Mouse (Mus musculus) cerebellum, adult 8-10 months (tissue): ENCODE measurements around the gene Bhlhe40.

Experiments used
- DNase-seq: peaks from one replicate; pipeline ENCODE4 v3.0.0; 2022

Bhlhe40 gene

DNA sequence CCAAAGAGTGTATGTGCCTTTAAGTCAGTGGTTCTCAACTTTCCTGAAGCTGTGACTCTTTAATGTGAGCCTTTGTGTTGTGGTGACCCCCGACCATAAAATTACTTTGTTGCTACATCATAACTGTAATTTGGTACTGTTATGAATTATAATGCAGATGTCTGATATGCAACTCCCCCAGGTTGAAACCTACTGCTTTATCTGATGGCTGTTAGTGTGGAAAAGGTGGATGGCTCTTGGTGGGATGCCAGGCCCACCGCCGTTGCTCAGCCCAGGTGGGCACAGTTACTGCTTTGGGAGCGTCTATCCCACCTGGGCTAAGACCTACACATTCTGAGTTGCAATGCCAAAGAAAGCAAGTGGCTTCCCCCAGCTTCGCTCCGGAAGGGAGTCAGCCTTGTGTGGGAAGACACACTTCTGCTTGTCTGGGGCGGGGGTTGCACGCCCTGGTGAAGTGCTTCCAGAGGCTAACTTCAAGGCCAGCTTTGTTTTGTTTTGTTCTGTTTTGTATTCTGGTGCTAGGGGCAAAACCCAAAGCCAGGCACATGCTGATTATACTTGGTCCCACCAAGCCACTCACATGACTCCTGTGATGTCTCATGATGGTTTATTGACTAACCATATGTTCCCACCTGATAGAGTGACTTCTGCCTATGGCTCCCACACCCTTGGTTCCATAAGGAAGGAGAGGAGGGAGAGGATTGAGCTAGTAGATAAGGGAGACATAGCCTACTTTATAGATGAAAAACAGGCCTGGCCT, 34.7 kb downstream of the Bhlhe40 start:
- DNase-seq, result no peak

GRCm38 (mm10) chr6:108695844-108696821, 35.7 kb downstream of the Bhlhe40 start:
- DNase-seq, result no peak

DNA sequence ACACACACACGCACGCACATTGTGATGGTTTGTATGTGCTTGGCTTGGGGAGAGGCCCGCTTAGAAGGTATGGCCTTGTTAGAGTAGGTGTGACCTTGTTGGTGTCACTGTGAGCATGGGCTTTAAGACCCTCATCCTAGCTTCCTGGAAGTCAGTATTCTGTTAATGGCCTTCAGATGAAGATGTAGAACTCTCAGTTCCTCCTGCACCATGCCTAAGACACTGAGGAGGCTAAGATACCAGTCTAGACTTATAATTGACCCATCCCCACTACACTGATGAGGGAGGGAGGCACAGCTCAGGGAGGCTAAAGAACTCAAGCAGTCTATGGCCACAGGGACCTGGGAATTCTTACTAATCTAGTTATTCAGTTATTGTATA, 36.4 kb downstream of the Bhlhe40 start:
- no peak for DNase-seq

DNA sequence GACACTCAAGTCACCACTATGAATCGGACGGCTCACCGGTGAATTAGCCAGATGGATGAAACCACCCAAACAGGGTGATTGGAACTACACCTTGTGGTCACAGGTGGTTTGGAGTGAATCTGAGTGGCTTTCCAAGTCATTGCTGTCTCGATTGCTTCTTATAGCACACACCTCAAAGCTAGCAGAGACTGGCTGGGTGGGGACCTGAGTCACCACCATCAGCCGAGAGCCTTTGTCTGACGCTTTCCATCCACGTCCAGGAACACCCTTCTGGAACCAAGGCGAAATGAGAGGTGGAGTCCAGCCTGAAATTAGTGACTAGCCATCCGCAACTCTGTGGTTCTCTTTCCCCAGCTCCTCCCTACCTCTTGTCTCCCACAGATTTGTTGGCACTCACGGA, 36.9 kb downstream of the Bhlhe40 start:
- no peak for DNase-seq

GRCm38 (mm10) chr6:108698343-108698870, 38.0 kb downstream of the Bhlhe40 start:
- DNase-seq, result no peak

DNA sequence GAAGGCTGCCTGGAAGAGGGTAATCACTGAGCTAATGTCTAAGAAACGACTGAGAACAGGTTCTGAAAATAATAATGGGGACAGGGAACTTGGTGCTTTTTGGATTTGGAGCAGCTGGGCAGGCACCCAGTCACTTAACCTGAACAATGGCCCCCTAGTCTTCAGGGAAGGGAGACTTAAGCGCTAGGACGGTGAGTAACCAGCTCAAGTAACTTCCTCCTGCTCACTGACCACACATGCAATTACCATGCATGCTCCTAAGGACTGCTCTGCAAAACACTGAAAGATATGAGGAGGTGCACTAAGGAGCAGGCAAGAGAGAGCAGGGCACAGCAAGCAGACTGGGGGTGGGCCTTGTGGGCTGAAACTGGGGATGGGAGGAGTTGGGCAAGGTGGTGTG, 39.2 kb downstream of the Bhlhe40 start:
- no peak for DNase-seq

DNA sequence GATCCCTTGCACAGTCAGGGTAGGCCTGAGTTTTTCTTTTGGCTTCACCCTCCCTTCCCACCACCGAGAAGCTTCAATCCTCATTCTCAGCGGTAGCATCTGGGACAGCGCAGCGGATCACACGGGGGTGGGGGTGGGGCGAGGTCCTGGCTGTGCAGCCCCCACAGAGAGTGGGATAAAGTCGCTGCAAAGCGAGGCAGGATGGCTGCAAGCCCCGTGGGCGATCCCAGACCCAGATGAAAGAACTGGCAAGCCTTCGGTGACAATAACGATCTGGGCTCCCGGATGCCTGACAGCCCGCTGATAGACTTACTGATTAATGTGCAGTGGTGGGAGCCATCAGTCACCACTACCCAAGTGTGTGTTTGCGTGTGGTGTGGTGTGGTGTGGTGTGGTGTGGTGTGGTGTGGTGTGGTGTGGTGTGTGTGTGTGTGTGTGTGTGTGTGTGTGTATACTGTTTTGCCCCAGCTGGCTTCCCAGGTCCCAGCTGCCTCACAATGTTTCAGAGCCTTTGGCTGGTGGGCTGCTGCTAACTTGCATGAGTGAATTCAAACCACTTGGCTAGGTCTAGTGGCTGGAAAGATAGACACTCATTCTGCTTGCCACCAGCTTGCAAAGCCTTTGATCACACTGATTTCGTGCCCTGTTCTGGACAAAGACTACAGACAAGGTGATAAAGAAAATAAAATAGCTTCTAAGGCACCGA, 40.4 kb downstream of the Bhlhe40 start:
- no peak for DNase-seq

- DNase-seq, result no peak
Measured at GRCm38 (mm10) chr6:108702648-108703047, 42.2 kb downstream of the Bhlhe40 start.

DNA sequence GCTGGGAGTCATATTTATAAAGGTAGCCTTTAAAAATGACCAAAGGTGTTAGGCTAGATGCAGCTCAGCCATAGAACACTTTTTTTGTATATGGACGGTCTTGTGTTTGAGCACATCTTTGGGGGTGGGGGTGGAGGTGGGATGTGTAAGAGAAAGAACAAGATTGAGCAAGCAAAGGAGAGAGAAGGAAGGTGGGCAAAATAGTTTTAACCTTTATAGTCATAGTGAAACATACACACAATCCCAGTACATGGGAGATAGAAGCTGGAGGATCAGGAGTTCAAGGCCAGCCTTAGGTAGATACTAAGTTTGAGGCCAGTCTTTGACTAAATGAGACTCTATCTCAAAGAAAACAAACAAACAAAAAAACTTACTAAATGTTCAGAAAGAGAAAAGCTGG, 42.7 kb downstream of the Bhlhe40 start:
- DNase-seq, result no peak

GRCm38 (mm10) chr6:108704316-108705080, 44.1 kb downstream of the Bhlhe40 start:
- DNase-seq, result no peak

DNA sequence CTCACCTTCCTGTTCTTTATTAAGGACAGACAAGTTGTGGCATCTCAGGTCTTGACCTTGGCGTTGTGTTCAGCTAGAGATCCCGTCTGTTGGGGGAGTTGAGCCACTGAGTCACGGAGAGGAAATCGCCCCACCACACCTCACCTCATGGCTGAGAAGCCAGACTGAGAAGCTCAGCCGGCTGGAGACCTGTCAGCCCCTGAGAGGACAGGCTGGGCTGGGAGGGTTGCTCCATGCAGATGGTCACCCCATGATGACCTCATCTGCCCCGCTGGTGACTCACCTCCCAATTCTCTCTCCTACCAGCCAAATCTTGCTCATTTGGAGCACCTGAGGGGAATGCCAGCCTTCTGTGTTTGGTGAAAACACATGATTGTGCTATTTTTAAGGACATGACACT, 45.5 kb downstream of the Bhlhe40 start:
- peak; percentile 58 for DNase-seq

- DNase-seq, result no peak
Measured at GRCm38 (mm10) chr6:108706994-108707645, 46.7 kb downstream of the Bhlhe40 start.

DNA sequence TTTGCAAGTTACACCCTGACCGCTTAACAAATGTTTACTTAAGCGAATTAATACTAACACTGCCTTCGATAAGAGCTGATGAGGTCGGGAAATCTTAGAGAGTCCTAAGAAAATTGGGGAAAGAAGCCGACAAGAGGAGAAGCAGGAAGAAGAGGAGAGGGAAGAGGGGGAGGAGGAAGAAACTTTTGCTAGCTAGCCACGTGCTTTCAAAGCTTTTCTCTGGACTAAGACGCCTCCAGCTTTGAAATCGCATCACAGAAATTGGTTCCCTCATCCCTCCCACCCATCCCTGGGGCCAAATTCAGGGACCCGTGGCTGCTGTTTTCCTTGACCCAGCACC, 48.7 kb downstream of the Bhlhe40 start:
- DNase-seq, result peak; percentile 5

DNA sequence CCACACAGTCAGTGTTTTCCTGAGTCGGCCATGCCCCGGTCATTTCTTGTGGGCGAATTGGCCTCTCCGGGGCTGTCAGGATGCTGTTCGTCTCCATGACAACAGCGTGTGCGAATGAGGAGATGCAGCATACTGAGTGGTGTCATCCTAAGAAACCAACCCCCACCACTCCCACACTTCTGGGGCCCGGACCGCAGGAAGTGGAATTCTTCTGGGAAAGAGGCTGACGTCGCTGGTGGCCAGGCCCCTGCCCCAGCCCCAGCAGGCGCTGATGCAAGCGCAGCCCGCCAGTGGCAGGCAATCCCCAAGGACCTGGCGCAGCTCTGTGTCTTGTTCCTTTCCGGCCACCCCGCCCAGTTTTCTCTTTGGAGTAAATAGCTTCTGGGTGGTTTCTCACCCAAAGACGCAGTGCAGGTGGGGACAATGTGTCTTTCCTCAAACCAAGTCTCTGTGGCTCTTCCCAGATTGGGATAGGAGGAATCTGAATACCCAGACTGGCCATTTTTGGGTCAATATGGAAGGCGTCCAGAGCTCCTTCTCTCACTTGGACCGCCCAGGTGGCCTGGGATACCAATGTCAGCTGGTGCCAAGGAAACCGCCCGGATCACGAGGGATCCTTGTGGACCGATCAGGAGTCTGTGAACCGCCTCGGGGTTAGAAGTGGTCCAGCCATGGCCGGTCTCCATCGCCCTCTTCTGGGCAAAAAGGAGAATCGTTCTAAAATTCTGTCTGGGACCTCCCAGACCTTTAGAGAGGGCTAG, 49.2 kb downstream of the Bhlhe40 start:
- peak; percentile 83 for DNase-seq

DNA sequence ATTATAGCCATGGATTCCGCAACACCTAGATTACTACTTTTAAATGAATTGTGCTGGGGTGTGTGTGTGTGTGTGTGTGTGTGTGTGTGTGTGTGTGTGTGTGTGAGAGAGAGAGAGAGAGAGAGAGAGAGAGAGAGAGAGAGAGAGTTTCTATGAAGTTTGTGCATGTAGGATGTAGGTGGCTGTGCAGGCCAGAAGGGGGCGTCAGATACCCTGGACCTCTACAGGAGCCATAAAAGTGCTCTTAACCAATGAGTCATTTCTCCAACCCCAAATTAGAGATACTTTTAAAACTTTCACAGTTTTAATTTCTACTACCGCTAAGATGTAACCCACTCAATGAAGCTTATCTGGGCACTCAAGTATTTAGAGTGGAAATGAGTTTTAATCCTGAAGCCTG, 50.2 kb downstream of the Bhlhe40 start:
- DNase-seq, result no peak

DNA sequence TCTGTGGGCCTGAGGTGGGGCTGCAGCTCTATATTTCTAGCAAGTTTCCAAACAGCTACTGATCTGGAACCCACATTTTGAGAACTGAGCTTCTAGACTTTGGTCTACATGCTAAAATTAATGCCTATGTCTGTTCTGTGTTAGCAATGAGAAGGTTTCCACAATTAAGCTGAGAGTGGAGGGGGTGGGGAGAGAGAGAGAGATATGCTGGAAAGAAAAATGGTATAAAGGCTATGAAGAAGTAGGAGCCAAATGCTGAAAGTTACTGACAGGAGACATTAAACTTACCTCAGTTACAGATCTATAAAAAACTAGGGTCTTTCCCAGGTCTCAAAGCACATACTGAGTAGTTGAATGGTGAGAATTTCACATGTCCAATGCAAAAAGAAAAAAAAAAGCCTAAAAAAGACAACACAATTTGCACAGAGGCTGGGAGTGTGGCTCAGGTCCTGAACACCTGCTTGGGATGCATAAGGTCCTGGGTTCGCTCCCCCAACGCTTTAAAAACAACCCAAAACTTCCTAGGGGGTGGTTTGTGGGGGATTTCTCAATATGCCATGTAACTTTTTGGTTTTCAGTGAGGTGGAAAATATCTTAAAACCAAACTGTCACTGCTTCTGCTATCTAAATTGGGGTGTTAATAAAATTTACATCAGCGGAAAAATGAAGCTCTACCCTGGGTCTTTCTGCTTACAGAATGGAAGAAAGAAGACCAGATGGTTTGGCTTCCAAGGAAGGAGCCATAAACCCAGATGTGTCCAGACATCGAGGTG, 50.9 kb downstream of the Bhlhe40 start:
- no peak for DNase-seq

DNA sequence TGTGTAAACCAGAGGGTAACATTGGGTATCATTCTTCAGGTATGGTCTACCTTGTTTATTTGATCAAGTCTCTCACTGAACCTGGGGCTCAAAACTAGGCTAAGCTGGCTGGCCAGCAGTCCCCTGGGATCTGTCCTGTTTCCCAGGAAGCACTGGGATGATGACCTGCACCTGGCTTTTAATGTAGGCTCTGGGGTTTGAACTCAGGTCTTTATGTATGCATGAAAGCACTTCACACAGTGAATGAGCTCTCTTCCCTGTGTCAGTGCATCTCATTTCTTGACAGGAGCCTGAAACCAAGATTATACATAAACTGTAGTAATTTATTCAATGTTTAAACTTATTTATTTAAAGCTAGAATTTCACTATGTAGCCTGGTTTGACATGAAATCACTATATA, 51.7 kb downstream of the Bhlhe40 start:
- DNase-seq, result no peak

GRCm38 (mm10) chr6:108713175-108713974, 52.9 kb downstream of the Bhlhe40 start:
- no peak for DNase-seq
